Mouse (Mus musculus) small intestine, adult 2 months (tissue): Measurements from ENCODE around the gene Cdh4.

Experiments
- CTCF ChIP-seq: fragments of 200-500 bp; IDR thresholded peaks from 2 replicates; pipeline ENCODE4 v1.5.1; 2012; ENCODE audit warnings: low read depth, mild to moderate bottlenecking, control low read depth, inconsistent platforms, low read length, moderate library complexity, mixed read lengths; ENCODE audit not compliant: insufficient replicate concordance, insufficient read length; ENCODE audit errors: extremely low read depth
- POLR2A ChIP-seq: fragments of 200-500 bp; IDR thresholded peaks from 2 replicates; pipeline ENCODE4 v1.6.1; 2012; ENCODE audit warnings: low read depth, mild to moderate bottlenecking, control low read depth, inconsistent platforms, low read length, moderate library complexity

- TF ChIP-seq POLR2A = no peak
- TF ChIP-seq CTCF = no peak
Observed at GRCm38 (mm10) chr2:179853892-179854291, 411.7 kb downstream of the Cdh4 start.
